ENCODE assay signal across 1 mouse cellular context in genomic region chr12:84202561-84202960, GRCm38 (mm10).
TF ChIP-seq lines count a peak whose summit lies in the region.

No protein-coding gene starts in this region.

TF ChIP-seq in MEL, 35 proteins besides CTCF, POLR2A, EP300 and RAD21 (continued from another document):
- peak; percentile 93 for TF ChIP-seq MAX (IDR thresholded peaks at IDR 0.05; ENCODE audit: low read length)
- TF ChIP-seq TBP (IDR thresholded peaks at IDR 0.05; ENCODE audit: low read depth, low read length) = no peak
- no peak for TF ChIP-seq CHD2 (IDR thresholded peaks at IDR 0.05; ENCODE audit: low read length)
- TF ChIP-seq GABPA (IDR thresholded peaks at IDR 0.05; ENCODE audit: low read depth, low read length) = no peak
- TF ChIP-seq GATA1 (IDR thresholded peaks at IDR 0.05; ENCODE audit: low read depth, low read length) = no peak
- TF ChIP-seq TAL1 (IDR thresholded peaks at IDR 0.05; ENCODE audit: low read length) = no peak
- peak; percentile 65 for TF ChIP-seq SIN3A (IDR thresholded peaks at IDR 0.05; ENCODE audit: low read length)
- no peak for TF ChIP-seq UBTF (IDR thresholded peaks at IDR 0.05; ENCODE audit: borderline replicate concordance, insufficient read depth, low read depth, low read length)
- no peak for TF ChIP-seq HCFC1 (IDR thresholded peaks at IDR 0.05; ENCODE audit: low read depth, low read length)
- TF ChIP-seq MEF2A (IDR thresholded peaks at IDR 0.05; ENCODE audit: extremely low read depth, insufficient replicate concordance, low read depth, low read length, poor library complexity, severe bottlenecking) = no peak
- no peak for TF ChIP-seq POLR2AphosphoS5 (IDR thresholded peaks at IDR 0.05; ENCODE audit: borderline replicate concordance, low read depth, low read length)
- peak; percentile 91 for TF ChIP-seq USF1 (IDR thresholded peaks at IDR 0.05; ENCODE audit: low read depth, low read length)
- TF ChIP-seq RCOR1 (IDR thresholded peaks at IDR 0.05; ENCODE audit: low read depth, low read length) = no peak
- no peak for TF ChIP-seq TCF12 (IDR thresholded peaks at IDR 0.05; ENCODE audit: low read depth, low read length)
